Mouse (Mus musculus): ENCODE data around the gene Adssl1. TPM values are rescaled to one million over a fixed set of nuclear protein-coding genes. Genes with fewer than 3 reads are reported as not detected.

Adssl1 gene
- polyA plus RNA-seq, 1 experiment from 2014 or later: 2.0 TPM

DNA sequence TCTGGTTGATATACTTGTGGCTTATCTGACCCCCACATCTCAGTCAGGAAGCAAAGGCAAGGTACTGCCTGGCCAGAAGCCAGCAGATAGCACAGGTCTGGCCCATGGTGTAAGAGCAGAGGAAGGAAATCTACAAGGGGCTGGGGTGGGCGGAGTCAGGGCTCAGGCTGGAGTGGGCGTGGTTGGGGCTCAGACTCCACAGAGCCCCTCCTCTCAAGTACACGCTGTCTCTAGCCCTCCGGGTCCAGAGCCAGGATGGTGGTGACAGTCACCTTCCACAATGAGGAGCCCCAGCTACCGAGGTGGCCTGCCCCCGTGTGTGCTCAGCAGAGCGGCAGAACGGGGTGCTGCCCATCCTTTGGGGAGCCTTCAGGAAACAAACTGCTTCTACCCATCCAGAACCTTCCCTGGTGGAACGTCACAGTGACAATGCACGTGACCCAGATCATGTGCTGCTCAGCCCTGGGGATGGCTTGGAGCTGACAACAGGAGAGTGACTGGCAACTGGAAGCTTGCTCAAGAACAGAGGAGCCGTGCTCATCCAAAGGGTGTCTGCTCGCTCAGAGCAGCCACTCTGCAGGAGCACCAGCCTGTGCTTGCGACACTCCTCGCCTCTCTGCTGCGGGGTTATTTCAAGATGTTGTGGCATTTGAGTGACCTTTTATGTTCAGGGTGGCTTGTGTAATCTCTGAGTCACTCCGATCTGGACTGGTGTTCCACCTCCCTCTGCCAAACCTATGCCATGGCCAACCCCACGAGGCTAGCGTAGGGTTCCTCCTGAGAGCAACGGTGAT is 9.3 kb downstream of the Adssl1 start:
- Histone ChIP-seq H3K4me2 (replicated peaks) (peak overlapping the region; percentile 44), H3K4me3 (peak overlapping the region; percentile 28), H3K36me3 (no peaks in the 10 kb centered on the region), H3K27me3 (no peaks in the 10 kb centered on the region), H3K9ac (replicated peaks) (peak overlapping the region; percentile 16; the same call in 1 of the 2 replicates), H3K27ac (replicated peaks) (no peak overlapping the region; the same call in 1 of the 2 replicates), H3K4me1 (peaks cover 6% of the 10 kb centered on the region), H3K9me3 (no peaks in the 10 kb centered on the region)
- 39% methylated on average over 19 of the region's 19 CpGs for WGBS
- peak; percentile 78 for ATAC-seq (replicated peaks)

DNA sequence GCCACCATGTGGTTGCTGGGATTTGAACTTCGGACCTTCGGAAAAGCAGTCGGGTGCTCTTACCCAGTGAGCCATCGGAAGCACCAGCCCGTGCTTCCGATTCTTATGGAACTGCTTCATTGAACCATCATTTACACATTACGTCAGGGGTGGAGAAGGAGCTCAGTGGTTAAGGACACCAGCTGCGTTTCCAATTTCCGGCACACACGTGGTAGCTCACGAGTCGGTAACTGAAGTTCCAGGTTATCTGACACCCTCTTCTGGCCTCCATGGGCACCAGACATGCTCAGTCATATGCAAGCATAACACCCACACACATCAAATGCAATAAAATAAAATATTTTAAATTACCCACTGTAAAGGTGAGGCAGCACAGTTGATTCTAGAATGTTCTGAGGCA is 10.2 kb downstream of the Adssl1 start:
- no peak for ATAC-seq (replicated peaks)
- H3K9ac ChIP-seq (replicated peaks): no peak overlapping the region
- no peaks in the 10 kb centered on the region for H3K9me3 ChIP-seq
- no peak overlapping the region for H3K4me2 ChIP-seq (replicated peaks)
- H3K36me3 ChIP-seq: no peaks in the 10 kb centered on the region
- 89% methylated on average over 12 of the region's 12 CpGs for WGBS
- no peak overlapping the region for H3K4me3 ChIP-seq
- H3K27me3 ChIP-seq: no peaks in the 10 kb centered on the region
- peaks cover 6% of the 10 kb centered on the region for H3K4me1 ChIP-seq
- H3K27ac ChIP-seq (replicated peaks): no peak overlapping the region

DNA sequence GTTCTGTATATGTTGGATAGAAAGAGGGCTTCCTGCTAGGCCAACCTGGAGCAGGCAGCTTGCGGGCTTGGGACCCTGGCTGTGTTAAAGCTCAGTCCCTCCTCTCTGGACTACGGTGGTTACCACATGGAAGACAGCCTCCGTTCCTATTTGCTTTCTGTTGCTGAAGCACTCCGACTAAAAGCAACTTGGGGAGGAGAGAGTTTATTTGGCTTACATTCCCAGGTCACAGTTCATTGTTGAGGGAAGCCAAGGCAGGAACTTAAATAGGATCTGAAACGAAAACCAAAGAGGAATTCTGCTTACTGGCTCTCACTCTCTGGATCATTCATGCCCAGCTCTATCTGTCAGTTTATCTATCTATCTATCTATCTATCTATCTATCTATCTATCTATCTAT is 11.0 kb downstream of the Adssl1 start:
- Histone ChIP-seq H3K27ac (replicated peaks) (no peak overlapping the region), H3K9ac (replicated peaks) (no peak overlapping the region), H3K36me3 (no peaks in the 10 kb centered on the region), H3K4me2 (replicated peaks) (no peak overlapping the region), H3K27me3 (no peaks in the 10 kb centered on the region), H3K4me3 (no peak overlapping the region), H3K9me3 (no peaks in the 10 kb centered on the region), H3K4me1 (peaks cover 6% of the 10 kb centered on the region)
- no peak for ATAC-seq (replicated peaks)
- WGBS: 85% methylated on average over 5 of the region's 5 CpGs

DNA sequence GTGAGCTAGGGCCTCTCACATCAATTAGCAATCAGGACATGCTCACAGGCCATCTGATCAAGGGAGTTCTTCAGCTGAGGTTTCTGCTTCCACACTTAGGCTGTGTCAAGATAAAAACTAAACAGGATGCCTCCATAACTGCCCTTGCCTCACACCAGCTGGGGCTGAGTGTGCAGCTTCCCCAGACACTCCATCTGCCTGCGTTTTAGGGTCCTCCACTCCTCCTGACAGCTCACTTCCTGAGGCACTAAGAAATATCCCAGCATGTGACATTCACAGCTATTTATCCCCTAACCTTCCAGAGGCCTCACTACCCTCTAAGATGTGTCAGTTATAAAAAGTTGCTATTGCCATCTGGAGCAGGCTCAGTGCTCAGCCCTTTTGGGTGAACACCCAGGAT is 11.6 kb downstream of the Adssl1 start:
- Histone ChIP-seq H3K4me3 (no peak overlapping the region), H3K27ac (replicated peaks) (no peak overlapping the region), H3K4me2 (replicated peaks) (no peak overlapping the region), H3K36me3 (no peaks in the 10 kb centered on the region), H3K27me3 (no peaks in the 10 kb centered on the region), H3K9ac (replicated peaks) (no peak overlapping the region), H3K4me1 (peaks cover 6% of the 10 kb centered on the region), H3K9me3 (no peaks in the 10 kb centered on the region)
- WGBS: 70% methylated on average over 1 of the region's 1 CpGs
- ATAC-seq (replicated peaks): no peak

DNA sequence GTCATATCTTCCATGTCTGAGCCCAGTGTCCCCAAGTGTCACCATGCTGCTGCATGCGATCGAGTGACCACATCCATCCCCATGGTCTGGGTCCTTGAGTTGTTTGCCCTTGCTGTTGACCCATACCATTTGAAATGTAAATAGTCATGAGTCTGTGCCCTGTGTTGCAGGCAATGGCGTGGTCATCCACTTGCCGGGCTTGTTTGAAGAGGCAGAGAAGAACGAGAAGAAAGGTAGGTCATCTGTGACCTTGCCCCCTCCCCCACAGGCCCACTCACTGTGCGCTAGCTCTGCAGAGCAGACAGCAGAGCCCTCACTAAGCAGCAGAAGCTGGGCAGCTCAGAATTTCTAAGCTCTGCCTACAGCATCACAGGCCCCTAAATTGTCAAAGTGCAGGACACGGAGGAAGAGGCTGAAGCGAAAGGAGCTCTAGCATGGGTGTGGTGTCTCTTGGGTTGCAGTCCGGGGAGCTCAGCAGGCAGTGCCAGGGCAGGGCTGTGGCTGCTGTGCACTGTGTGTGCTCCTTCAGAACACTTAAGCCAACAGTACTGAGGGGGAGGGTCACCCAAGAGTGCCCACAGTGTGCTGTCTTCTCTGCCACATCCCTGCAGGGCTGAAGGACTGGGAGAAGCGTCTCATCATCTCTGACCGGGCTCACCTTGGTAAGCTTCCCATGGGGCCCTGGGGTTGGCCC is 12.4 kb downstream of the Adssl1 start:
- Histone ChIP-seq H3K27me3 (no peaks in the 10 kb centered on the region), H3K4me3 (no peak overlapping the region), H3K4me2 (replicated peaks) (no peak overlapping the region), H3K36me3 (no peaks in the 10 kb centered on the region), H3K9me3 (no peaks in the 10 kb centered on the region), H3K9ac (replicated peaks) (no peak overlapping the region), H3K4me1 (peaks cover 6% of the 10 kb centered on the region), H3K27ac (replicated peaks) (no peak overlapping the region)
- ATAC-seq (replicated peaks): no peak
- WGBS: 79% methylated on average over 11 of the region's 11 CpGs

DNA sequence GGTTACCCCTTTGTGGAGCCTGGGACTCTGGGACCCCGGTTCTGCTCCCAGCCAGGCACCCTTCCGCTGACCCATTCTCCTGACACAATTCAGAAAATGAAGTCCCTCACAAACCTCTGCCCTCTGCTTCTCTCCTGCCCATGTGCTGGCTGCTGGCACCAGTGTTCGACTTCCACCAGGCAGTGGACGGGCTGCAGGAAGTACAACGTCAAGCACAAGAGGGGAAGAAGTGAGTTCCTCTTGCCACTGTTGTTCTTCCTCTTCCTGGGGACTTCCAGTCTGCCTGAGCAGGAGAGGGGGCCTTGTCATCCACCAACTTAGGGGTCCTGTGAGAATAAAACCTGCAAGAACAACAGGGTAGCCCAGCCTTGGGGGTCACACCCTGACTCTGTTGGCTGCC is 13.1 kb downstream of the Adssl1 start:
- WGBS: 89% methylated on average over 5 of the region's 5 CpGs
- Histone ChIP-seq H3K27me3 (no peaks in the 10 kb centered on the region), H3K27ac (replicated peaks) (no peak overlapping the region), H3K4me1 (peaks cover 6% of the 10 kb centered on the region), H3K36me3 (no peaks in the 10 kb centered on the region), H3K9ac (replicated peaks) (no peak overlapping the region), H3K9me3 (no peaks in the 10 kb centered on the region), H3K4me2 (replicated peaks) (no peak overlapping the region), H3K4me3 (no peak overlapping the region)
- ATAC-seq (replicated peaks): no peak

DNA sequence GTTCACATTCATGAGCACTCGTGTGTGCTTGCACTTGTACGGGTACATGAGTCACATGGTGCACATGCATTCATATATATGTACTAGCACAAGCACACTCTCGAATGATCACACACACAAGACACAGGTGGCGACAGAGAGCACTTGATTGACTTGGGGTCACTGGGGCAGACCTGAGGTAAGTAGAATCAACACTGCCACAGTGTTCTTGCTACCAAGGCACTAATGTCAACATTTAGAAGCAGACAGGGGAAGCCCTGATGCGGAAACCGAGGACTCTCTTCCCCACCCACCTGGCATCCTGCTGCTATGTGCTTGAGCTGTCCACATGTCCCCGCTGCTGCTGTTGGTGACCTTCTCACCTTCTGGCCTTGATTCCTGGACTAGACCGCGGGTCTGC is 13.8 kb downstream of the Adssl1 start:
- no peaks in the 10 kb centered on the region for H3K9me3 ChIP-seq
- no peak overlapping the region for H3K27ac ChIP-seq (replicated peaks)
- 83% methylated on average over 9 of the region's 9 CpGs for WGBS
- H3K27me3 ChIP-seq: no peaks in the 10 kb centered on the region
- H3K9ac ChIP-seq (replicated peaks): no peak overlapping the region
- H3K4me3 ChIP-seq: no peak overlapping the region
- no peaks in the 10 kb centered on the region for H3K36me3 ChIP-seq
- peaks cover 6% of the 10 kb centered on the region for H3K4me1 ChIP-seq
- ATAC-seq (replicated peaks): no peak
- H3K4me2 ChIP-seq (replicated peaks): no peak overlapping the region

DNA sequence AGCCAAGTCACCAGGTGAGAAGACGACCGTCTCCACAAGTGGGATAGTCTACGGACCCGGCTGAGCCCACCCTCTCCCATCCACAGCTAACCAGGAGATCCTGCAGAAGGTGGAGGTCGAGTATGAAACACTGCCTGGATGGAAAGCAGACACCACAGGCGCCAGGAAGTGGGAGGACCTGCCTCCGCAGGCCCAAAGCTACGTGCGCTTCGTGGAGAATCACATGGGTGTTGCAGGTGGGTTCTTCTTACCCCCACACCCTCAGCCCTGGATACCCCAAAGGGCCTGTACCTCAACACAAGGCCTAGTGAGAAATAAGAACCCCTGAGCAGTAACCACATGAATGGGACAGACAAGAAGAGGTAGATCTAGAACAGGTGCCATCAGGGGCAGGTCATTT is 19.7 kb downstream of the Adssl1 start:
- H3K4me3 ChIP-seq: no peak overlapping the region
- no peak for ATAC-seq (replicated peaks)
- peaks cover 8% of the 10 kb centered on the region for H3K4me1 ChIP-seq
- 86% methylated on average over 10 of the region's 10 CpGs for WGBS
- H3K9me3 ChIP-seq: no peaks in the 10 kb centered on the region
- no peak overlapping the region for H3K9ac ChIP-seq (replicated peaks)
- H3K27ac ChIP-seq (replicated peaks): no peak overlapping the region
- no peak overlapping the region for H3K4me2 ChIP-seq (replicated peaks)
- H3K36me3 ChIP-seq: no peaks in the 10 kb centered on the region
- no peaks in the 10 kb centered on the region for H3K27me3 ChIP-seq

DNA sequence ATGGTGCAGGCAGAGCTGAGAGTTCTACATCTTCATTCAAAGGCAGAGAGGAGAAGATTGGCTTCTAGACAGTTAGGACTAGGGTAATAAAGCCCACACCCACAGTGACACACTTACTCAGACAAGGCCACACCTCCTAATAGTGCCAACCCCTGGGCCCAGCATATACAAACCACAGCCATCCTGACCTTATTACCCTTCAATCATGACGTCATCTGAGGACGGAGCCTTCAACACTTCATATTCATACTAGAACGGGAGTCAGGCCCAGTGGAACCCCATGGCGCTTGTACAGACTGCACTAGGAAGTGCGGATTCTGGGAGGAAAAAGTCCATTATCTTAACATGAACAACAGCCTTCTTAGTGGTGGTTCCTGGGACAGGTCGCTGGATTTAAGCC is 23.3 kb downstream of the Adssl1 start:
- 86% methylated on average over 6 of the region's 6 CpGs for WGBS
- Histone ChIP-seq H3K4me2 (replicated peaks) (no peak overlapping the region), H3K4me1 (peaks cover 27% of the 10 kb centered on the region), H3K9ac (replicated peaks) (no peak overlapping the region), H3K27me3 (no peaks in the 10 kb centered on the region), H3K9me3 (no peaks in the 10 kb centered on the region), H3K4me3 (no peak overlapping the region), H3K27ac (replicated peaks) (no peak overlapping the region), H3K36me3 (peaks cover 5% of the 10 kb centered on the region; the same call in 1 of the 2 replicates)
- ATAC-seq (replicated peaks): no peak

DNA sequence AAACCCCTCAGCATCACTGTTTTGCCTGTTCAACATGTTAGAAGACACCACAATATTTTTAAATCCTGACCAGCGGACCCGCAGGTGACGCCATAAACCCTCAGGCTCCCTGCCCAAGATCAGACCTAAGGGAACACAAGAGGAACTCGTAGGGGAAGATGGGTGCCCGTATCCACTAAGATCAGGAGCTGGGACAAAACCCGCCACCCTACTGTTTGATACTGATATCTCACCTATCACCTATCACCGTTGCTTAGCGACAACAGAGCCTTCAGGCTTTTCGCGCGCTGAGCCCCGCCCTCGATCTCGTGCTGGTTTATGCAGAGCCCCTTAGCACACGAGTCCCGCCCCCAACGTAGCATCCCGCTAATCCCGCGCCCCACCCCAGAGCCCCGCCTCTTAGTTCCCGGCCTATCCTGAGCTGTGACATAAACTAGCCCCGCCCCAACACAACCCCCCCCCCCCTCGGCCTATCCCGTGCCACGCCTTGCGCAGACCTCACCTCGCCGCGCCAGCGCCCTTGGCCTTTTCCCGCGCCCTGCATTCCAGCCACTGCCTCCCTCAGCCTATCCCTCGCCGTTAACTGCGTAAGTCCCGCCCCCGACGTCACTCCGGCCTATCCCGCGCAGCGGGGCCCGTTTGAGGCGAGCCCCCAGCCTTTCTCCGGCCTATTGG is 24.5 kb downstream of the Adssl1 start, which contains the start of gene Siva1:
Siva1 (plus strand) TSS at position 500 of the 675 bp plus-strand sequence.
- H3K27me3 ChIP-seq: no peaks in the 10 kb centered on the region
- H3K9me3 ChIP-seq: no peaks in the 10 kb centered on the region
- H3K4me3 ChIP-seq: peak within 1 kb of the TSS; percentile 83
- peak within 1 kb of the TSS; percentile 83 for H3K27ac ChIP-seq (replicated peaks)
- peaks cover 16% of the 10 kb centered on the region for H3K36me3 ChIP-seq
- ATAC-seq (replicated peaks): peak; percentile 95
- peak within 1 kb of the TSS; percentile 79 for H3K9ac ChIP-seq (replicated peaks)
- under 1% methylated on average over 45 of the region's 46 CpGs for WGBS
- peak within 1 kb of the TSS; percentile 90 for H3K4me2 ChIP-seq (replicated peaks)
- H3K4me1 ChIP-seq: peaks cover 27% of the 10 kb centered on the region

DNA sequence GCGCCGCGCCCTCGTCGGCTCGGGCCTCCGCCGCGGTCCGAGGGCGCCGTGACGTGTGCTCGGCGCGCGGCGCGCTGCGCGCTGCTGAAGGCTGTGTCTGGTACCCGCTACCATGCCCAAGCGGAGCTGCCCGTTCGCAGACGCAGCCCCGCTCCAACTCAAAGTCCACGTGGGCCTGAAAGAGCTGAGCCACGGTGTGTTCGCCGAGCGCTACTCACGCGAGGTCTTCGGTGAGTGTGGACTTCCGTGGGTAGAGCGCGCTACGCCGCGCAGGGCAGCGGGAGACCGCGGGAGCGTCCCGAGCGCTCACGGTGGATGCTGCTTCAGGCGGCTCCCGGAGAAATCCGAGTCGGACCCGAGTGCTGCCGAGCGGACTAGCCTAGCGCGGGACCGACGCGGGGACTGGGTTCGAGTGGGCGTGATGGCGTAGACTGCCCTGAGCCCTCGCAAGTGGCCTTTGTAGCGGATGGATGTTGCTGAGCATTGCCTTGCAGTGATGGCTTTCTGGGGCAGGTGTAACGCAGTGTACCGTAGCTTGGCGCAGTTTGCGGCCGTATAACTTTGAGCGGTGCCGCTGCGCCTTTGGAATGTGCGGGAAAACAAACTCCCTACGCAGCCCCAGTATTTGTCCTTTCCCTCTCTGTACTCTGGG is 25.1 kb downstream of the Adssl1 start:
- H3K4me3 ChIP-seq: peak overlapping the region; percentile 83
- WGBS: under 1% methylated on average over 75 of the region's 75 CpGs

More for the DNA sequence above, 25.1 kb downstream of the Adssl1 start:
- H3K27ac ChIP-seq (replicated peaks): peak overlapping the region; percentile 83
- peak overlapping the region; percentile 90 for H3K4me2 ChIP-seq (replicated peaks)
- peak overlapping the region; percentile 79 for H3K9ac ChIP-seq (replicated peaks)
- no peaks in the 10 kb centered on the region for H3K27me3 ChIP-seq
- no peak; the same call in 1 of the 2 replicates for ATAC-seq (replicated peaks)
- peaks cover 27% of the 10 kb centered on the region for H3K4me1 ChIP-seq
- H3K9me3 ChIP-seq: no peaks in the 10 kb centered on the region
- H3K36me3 ChIP-seq: peaks cover 19% of the 10 kb centered on the region
